Mouse (Mus musculus) CH12.LX (cell line): ENCODE results near the gene Tspan5.

ENCODE experiments used
- BHLHE40 ChIP-seq: IDR thresholded peaks from 2 replicates; pipeline ENCODE4 v1.6.1; 2011; ENCODE audit warnings: mild to moderate bottlenecking, low read depth, low read length, improper control_type of control experiment
- CTCF ChIP-seq, 2 experiments: IDR thresholded peaks in 1 of 2; conservative IDR thresholded peaks in 1 of 2; 2 replicates each; pipeline ENCODE4 v1.5.1; 2011 to 2012; ENCODE audit warnings: low read depth in 2 of 2, low read length in 2 of 2, improper control_type of control experiment in 1 of 2, inconsistent platforms in 1 of 2, mild to moderate bottlenecking in 1 of 2, moderate library complexity in 1 of 2
- EP300 ChIP-seq: IDR thresholded peaks from 2 replicates; pipeline ENCODE4 v1.6.1; 2011; ENCODE audit warnings: low read length, improper control_type of control experiment
- HCFC1 ChIP-seq: IDR thresholded peaks from 2 replicates; pipeline ENCODE4 v1.6.1; 2012; ENCODE audit warnings: low read depth, mild to moderate bottlenecking, inconsistent platforms, low read length, improper control_type of control experiment
- POLR2AphosphoS2 ChIP-seq: IDR thresholded peaks from 2 replicates; pipeline ENCODE4 v1.6.1; 2011; ENCODE audit warnings: low read depth, low read length, improper control_type of control experiment
- ZKSCAN1 ChIP-seq: IDR thresholded peaks from 2 replicates; pipeline ENCODE4 v1.6.1; 2012; ENCODE audit warnings: low read depth, inconsistent platforms, low read length, improper control_type of control experiment, borderline replicate concordance

- TF ChIP-seq POLR2AphosphoS2 (no peak), CTCF (conservative IDR thresholded peaks at IDR 0.05 in 1 of 2, IDR thresholded peaks at IDR 0.05 in 1 of 2; ENCODE audit: low read depth in 2 of 2, low read length in 2 of 2) (no peak), HCFC1 (no peak), BHLHE40 (no peak), EP300 (no peak), ZKSCAN1 (no peak)
Observed at GRCm38 (mm10) chr3:138757283-138757682, 15.3 kb downstream of the Tspan5 start.
